Mouse (Mus musculus) thymus, adult 2 months (tissue): ENCODE results near the gene Txndc11. TPM values are rescaled to one million over a fixed set of nuclear protein-coding genes. Genes with fewer than 3 reads are reported as not detected.

Source experiments
- DNase-seq: peaks from one replicate; pipeline ENCODE4 v3.0.0; 2021
- H3K27ac ChIP-seq: fragments of 200-500 bp; 2 replicates; pipeline ENCODE4 v1.5.1; 2012; ENCODE audit warnings: low read length, control low read depth; ENCODE audit not compliant: control insufficient read depth, insufficient read depth
- H3K27me3 ChIP-seq: fragments of 200-500 bp; 2 replicates; pipeline ENCODE4 v1.6.1; 2012; ENCODE audit warnings: mild to moderate bottlenecking, low read length, moderate library complexity, mixed read lengths; ENCODE audit not compliant: control insufficient read depth, insufficient read depth
- H3K36me3 ChIP-seq: fragments of 200-500 bp; 2 replicates; pipeline ENCODE4 v1.6.1; 2012; ENCODE audit warnings: mild to moderate bottlenecking, low read length, moderate library complexity; ENCODE audit not compliant: control insufficient read depth, insufficient read depth
- H3K4me1 ChIP-seq: fragments of 200-500 bp; replicated peaks from 2 replicates; pipeline ENCODE4 v1.6.1; 2012; ENCODE audit warnings: low read length; ENCODE audit not compliant: control insufficient read depth, insufficient read depth
- H3K4me3 ChIP-seq: fragments of 200-500 bp; 2 replicates; pipeline ENCODE4 v1.5.1; 2012; ENCODE audit warnings: mild to moderate bottlenecking, low read length, control low read depth, moderate library complexity; ENCODE audit not compliant: control insufficient read depth, insufficient read depth
- CTCF ChIP-seq: fragments of 200-500 bp; IDR thresholded peaks from 2 replicates; pipeline ENCODE4 v1.5.1; 2012; ENCODE audit warnings: mild to moderate bottlenecking, control low read depth, low read length, moderate library complexity, borderline replicate concordance; ENCODE audit not compliant: control insufficient read depth, poor library complexity, insufficient read depth; ENCODE audit errors: extremely low read depth
- POLR2A ChIP-seq: fragments of 200-500 bp; IDR thresholded peaks from 2 replicates; pipeline ENCODE4 v1.6.1; 2012; ENCODE audit warnings: mild to moderate bottlenecking, low read length, control low read depth, moderate library complexity; ENCODE audit not compliant: control insufficient read depth, poor library complexity, insufficient read depth; ENCODE audit errors: extremely low read depth
- WGBS: fragments of 180-500 bp; shearing (Covaris S2); methylation state at CpG from one replicate; pipeline ENCODE4 v1.1.7; 2018; 5-methylcytosine and 5-hydroxymethylcytosine counted together
- polyA plus RNA-seq: library from polyadenylated mRNA; depleted of rRNA; stranded (reverse); fragments of >200 nt; gene quantifications from 2 replicates; pipeline ENCODE4 v1.2.3, GENCODE M21; 2012; rRNA removed

Txndc11 gene
- polyA plus RNA-seq: 34.5 and 35.1 TPM in 2 replicates

- Histone ChIP-seq H3K36me3 (peaks cover 14% of the 10 kb centered on the region; the same call in 1 of the 2 replicates), H3K4me3 (peak within 1 kb of the TSS; percentile 79), H3K4me1 (no peaks in the 10 kb centered on the region; the same call in 1 of the 2 replicates), H3K27me3 (no peaks in the 10 kb centered on the region), H3K27ac (peak within 1 kb of the TSS; percentile 91)
- WGBS: under 1% methylated on average over 80 of the region's 80 CpGs
- DNase-seq: peak; percentile 100
- TF ChIP-seq CTCF (0 out of 2 replicates have a peak, but pooled peaks have one; percentile 24), POLR2A (peak; percentile 88)
Observed at GRCm38 (mm10) chr16:11134348-11135344, at the start of gene Txndc11. Gene Txndc11 (minus strand): TSS chr16:11134650.

GRCm38 (mm10) chr16:11177404-11177803, 43.0 kb upstream of the Txndc11 start:
- no peaks in the 10 kb centered on the region for H3K36me3 ChIP-seq
- DNase-seq: no peak
- no peak overlapping the region for H3K4me3 ChIP-seq
- TF ChIP-seq POLR2A: no peak
- WGBS: 58% methylated on average over 2 of the region's 2 CpGs
- no peaks in the 10 kb centered on the region for H3K27me3 ChIP-seq
- no peak overlapping the region for H3K27ac ChIP-seq
- peaks cover 9% of the 10 kb centered on the region for H3K4me1 ChIP-seq

GRCm38 (mm10) chr16:11176884-11177244, 42.4 kb upstream of the Txndc11 start:
- no peaks in the 10 kb centered on the region for H3K27me3 ChIP-seq
- no peak for DNase-seq
- peaks cover 9% of the 10 kb centered on the region for H3K4me1 ChIP-seq
- no peaks in the 10 kb centered on the region for H3K36me3 ChIP-seq
- TF ChIP-seq CTCF: no peak
- no peak for TF ChIP-seq POLR2A
- WGBS: 8% methylated on average over 4 of the region's 4 CpGs
- peak overlapping the region; percentile 70 for H3K4me3 ChIP-seq
- H3K27ac ChIP-seq: no peak overlapping the region; the same call in 1 of the 2 replicates

- peak within 1 kb of the TSS; percentile 36 for H3K27ac ChIP-seq
- H3K27me3 ChIP-seq: no peaks in the 10 kb centered on the region
- peak; percentile 90 for DNase-seq
- H3K36me3 ChIP-seq: no peaks in the 10 kb centered on the region
- TF ChIP-seq CTCF (peak; percentile 99), POLR2A (peak; percentile 73)
- H3K4me1 ChIP-seq: peaks cover 10% of the 10 kb centered on the region
- under 1% methylated on average over 57 of the region's 57 CpGs for WGBS
- peak within 1 kb of the TSS; percentile 70 for H3K4me3 ChIP-seq
Observed at GRCm38 (mm10) chr16:11176208-11176883, 41.9 kb upstream of the Txndc11 start, which contains the start of gene Zc3h7a. Gene Zc3h7a (minus strand): TSS chr16:11176393.

DNA sequence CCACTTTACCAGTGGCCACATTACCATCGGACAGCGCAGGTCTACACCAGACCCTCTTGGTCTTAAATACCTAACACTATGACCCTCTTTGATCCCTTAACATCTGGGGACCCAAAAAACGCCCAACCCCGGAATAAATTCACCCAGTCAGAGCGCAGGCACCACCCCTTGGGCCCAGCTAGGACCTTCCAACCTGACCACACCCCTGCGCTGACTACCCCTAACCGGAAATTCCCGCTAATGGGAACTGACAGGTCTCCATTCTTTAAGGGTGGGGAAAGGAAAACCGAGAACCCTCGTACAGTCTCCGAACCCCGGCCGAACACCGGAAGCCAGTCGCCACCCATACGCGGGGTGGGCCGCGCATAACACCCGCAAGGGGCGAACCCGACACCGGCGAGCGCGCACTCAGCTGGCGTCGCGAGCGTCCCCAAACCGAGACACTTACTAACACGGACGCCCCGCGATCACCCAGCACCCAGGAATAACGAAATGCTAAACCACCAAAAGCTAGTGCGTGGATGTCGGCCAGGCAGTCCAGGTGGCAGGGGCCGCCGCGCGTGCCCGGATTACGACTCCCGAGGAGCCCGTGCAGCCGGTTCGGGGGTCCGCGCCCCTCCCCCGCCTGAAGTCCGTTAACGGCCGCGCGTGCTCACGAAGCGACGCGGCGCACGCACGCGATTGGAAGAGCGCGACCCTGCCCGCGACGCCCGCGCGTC, 41.2 kb upstream of the Txndc11 start:
- peaks cover 12% of the 10 kb centered on the region for H3K4me1 ChIP-seq
- no peak for TF ChIP-seq CTCF
- TF ChIP-seq POLR2A: no peak
- WGBS: under 1% methylated on average over 72 of the region's 72 CpGs
- no peaks in the 10 kb centered on the region for H3K36me3 ChIP-seq
- H3K4me3 ChIP-seq: peak overlapping the region; percentile 70
- no peaks in the 10 kb centered on the region for H3K27me3 ChIP-seq
- peak; percentile 60 for DNase-seq
- H3K27ac ChIP-seq: peak overlapping the region; percentile 36

- peak; percentile 8 for DNase-seq
- no peak for TF ChIP-seq CTCF
- TF ChIP-seq POLR2A: no peak
- no peaks in the 10 kb centered on the region for H3K27me3 ChIP-seq
- H3K4me3 ChIP-seq: peak overlapping the region; percentile 70
- peak overlapping the region; percentile 36 for H3K27ac ChIP-seq
- under 1% methylated on average over 9 of the region's 9 CpGs for WGBS
- peaks cover 12% of the 10 kb centered on the region for H3K4me1 ChIP-seq
- H3K36me3 ChIP-seq: no peaks in the 10 kb centered on the region
Observed at GRCm38 (mm10) chr16:11175100-11175488, 40.6 kb upstream of the Txndc11 start.
